Mouse (Mus musculus) hindbrain, embryonic 12.5 days (tissue): ENCODE data around the gene Banp. TPM values are rescaled to one million over a fixed set of nuclear protein-coding genes. Genes with fewer than 3 reads are reported as not detected.
A peak's percentile ranks its signal among the peaks of the same experiment; 100 is the strongest.

Experiments
- ATAC-seq: fragments of 200-750 bp; cut with Nextera tagmentation; 2 replicates; pipeline ENCODE4 v1.8.0; 2017; ENCODE audit warnings: moderate TSS enrichment; ENCODE audit not compliant: low FRiP score
- H3K27ac ChIP-seq: fragments of 300-500 bp; sonication (generic); 2 replicates; pipeline ENCODE4 v1.5.1; 2016; ENCODE audit warnings: mild to moderate bottlenecking
- H3K27me3 ChIP-seq: fragments of 300-500 bp; sonication (generic); 2 replicates; pipeline ENCODE4 v1.6.1; 2016; ENCODE audit warnings: mild to moderate bottlenecking
- H3K36me3 ChIP-seq: fragments of 300-500 bp; sonication (generic); 2 replicates; pipeline ENCODE4 v1.6.1; 2016; ENCODE audit warnings: mild to moderate bottlenecking
- H3K4me1 ChIP-seq: fragments of 300-500 bp; sonication (generic); 2 replicates; pipeline ENCODE4 v1.6.1; 2016
- H3K4me2 ChIP-seq: fragments of 300-500 bp; sonication (generic); replicated peaks from 2 replicates; pipeline ENCODE4 v1.6.1; 2016; ENCODE audit warnings: mild to moderate bottlenecking
- H3K4me3 ChIP-seq: fragments of 300-500 bp; sonication (generic); 2 replicates; pipeline ENCODE4 v1.5.1; 2016; ENCODE audit warnings: mild to moderate bottlenecking
- H3K9ac ChIP-seq: fragments of 300-500 bp; sonication (generic); 2 replicates; pipeline ENCODE4 v1.6.1; 2016; ENCODE audit warnings: mild to moderate bottlenecking, moderate library complexity
- H3K9me3 ChIP-seq: fragments of 300-500 bp; sonication (generic); replicated peaks from 2 replicates; pipeline ENCODE4 v1.6.1; 2016; ENCODE audit warnings: mild to moderate bottlenecking
- WGBS: fragments of 180-500 bp; shearing (Covaris S2); methylation state at CpG from one replicate; pipeline ENCODE4 v1.1.7; 2016; 5-methylcytosine and 5-hydroxymethylcytosine counted together
- polyA plus RNA-seq: library from polyadenylated mRNA; unstranded; fragments of >200 nt; fragmentation: Nextera tagmentation; extraction: Ambion mirVana; gene quantifications from 2 replicates; pipeline ENCODE4 v1.2.1, GENCODE M21; 2016

Banp gene
- polyA plus RNA-seq, 1 experiment from 2014 or later, result 57.3 TPM

- no peaks in the 10 kb centered on the region for H3K9me3 ChIP-seq
- no peaks in the 10 kb centered on the region for H3K27me3 ChIP-seq
- H3K4me3 ChIP-seq, result no peak overlapping the region
- 97% methylated on average over 1 of the region's 1 CpGs for WGBS
- H3K4me1 ChIP-seq, result peaks cover 11% of the 10 kb centered on the region
- H3K4me2 ChIP-seq, result no peak overlapping the region
- H3K9ac ChIP-seq, result no peak overlapping the region
- no peak overlapping the region for H3K27ac ChIP-seq
- no peak for ATAC-seq
- H3K36me3 ChIP-seq, result peaks cover 53% of the 10 kb centered on the region
These were observed 69.6 kb downstream of the Banp start for GRCm38 (mm10) chr8:122019162-122019561.

- H3K4me2 ChIP-seq, result no peak overlapping the region
- no peak overlapping the region for H3K27ac ChIP-seq
- no peaks in the 10 kb centered on the region for H3K27me3 ChIP-seq
- H3K9ac ChIP-seq, result no peak overlapping the region
- H3K4me3 ChIP-seq, result no peak overlapping the region
- no peak for ATAC-seq
- H3K36me3 ChIP-seq, result peaks cover 62% of the 10 kb centered on the region
- peaks cover 11% of the 10 kb centered on the region; the same call in 1 of the 2 replicates for H3K4me1 ChIP-seq
- 86% methylated on average over 8 of the region's 8 CpGs for WGBS
- H3K9me3 ChIP-seq, result no peaks in the 10 kb centered on the region
These were observed 70.7 kb downstream of the Banp start for GRCm38 (mm10) chr8:122020050-122020771.

- Histone ChIP-seq H3K9ac (no peak overlapping the region), H3K27ac (no peak overlapping the region), H3K36me3 (peaks cover 73% of the 10 kb centered on the region), H3K4me1 (peaks cover 11% of the 10 kb centered on the region; the same call in 1 of the 2 replicates), H3K4me2 (no peak overlapping the region), H3K9me3 (no peaks in the 10 kb centered on the region), H3K4me3 (no peak overlapping the region), H3K27me3 (no peaks in the 10 kb centered on the region)
- ATAC-seq, result no peak
- 85% methylated on average over 2 of the region's 2 CpGs for WGBS
These were observed 72.2 kb downstream of the Banp start for GRCm38 (mm10) chr8:122021725-122022124.

- no peak overlapping the region for H3K9ac ChIP-seq
- H3K4me2 ChIP-seq, result no peak overlapping the region
- no peaks in the 10 kb centered on the region for H3K9me3 ChIP-seq
- no peaks in the 10 kb centered on the region for H3K27me3 ChIP-seq
- peaks cover 72% of the 10 kb centered on the region for H3K36me3 ChIP-seq
- no peak overlapping the region for H3K4me3 ChIP-seq
- peaks cover 11% of the 10 kb centered on the region; the same call in 1 of the 2 replicates for H3K4me1 ChIP-seq
- no peak overlapping the region for H3K27ac ChIP-seq
- 86% methylated on average over 6 of the region's 6 CpGs for WGBS
- no peak for ATAC-seq
These were observed 72.7 kb downstream of the Banp start for GRCm38 (mm10) chr8:122022274-122022673.

GRCm38 (mm10) chr8:122022705-122023104 is 73.2 kb downstream of the Banp start:
- H3K27ac ChIP-seq, result no peak overlapping the region
- no peaks in the 10 kb centered on the region for H3K9me3 ChIP-seq
- H3K36me3 ChIP-seq, result peaks cover 68% of the 10 kb centered on the region
- no peak overlapping the region for H3K4me2 ChIP-seq
- WGBS, result 80% methylated on average over 4 of the region's 4 CpGs
- H3K4me1 ChIP-seq, result peaks cover 11% of the 10 kb centered on the region; the same call in 1 of the 2 replicates
- no peak overlapping the region for H3K9ac ChIP-seq
- ATAC-seq, result no peak
- H3K27me3 ChIP-seq, result no peaks in the 10 kb centered on the region
- H3K4me3 ChIP-seq, result no peak overlapping the region

- H3K36me3 ChIP-seq, result peaks cover 46% of the 10 kb centered on the region
- no peak overlapping the region for H3K9ac ChIP-seq
- H3K27ac ChIP-seq, result no peak overlapping the region
- 89% methylated on average over 9 of the region's 9 CpGs for WGBS
- no peaks in the 10 kb centered on the region for H3K27me3 ChIP-seq
- no peak for ATAC-seq
- peaks cover 19% of the 10 kb centered on the region for H3K4me1 ChIP-seq
- H3K4me2 ChIP-seq, result no peak overlapping the region
- H3K4me3 ChIP-seq, result no peak overlapping the region
- H3K9me3 ChIP-seq, result no peaks in the 10 kb centered on the region
These were observed 76.0 kb downstream of the Banp start for GRCm38 (mm10) chr8:122025546-122025945.

- Histone ChIP-seq H3K4me1 (peaks cover 28% of the 10 kb centered on the region), H3K9me3 (no peaks in the 10 kb centered on the region), H3K4me2 (no peak overlapping the region), H3K9ac (no peak overlapping the region), H3K4me3 (no peak overlapping the region), H3K27ac (no peak overlapping the region), H3K36me3 (peaks cover 38% of the 10 kb centered on the region), H3K27me3 (no peaks in the 10 kb centered on the region)
- 83% methylated on average over 4 of the region's 4 CpGs for WGBS
- ATAC-seq, result no peak
These were observed 78.6 kb downstream of the Banp start for GRCm38 (mm10) chr8:122028116-122028515.

GRCm38 (mm10) chr8:122030965-122031364 is 81.4 kb downstream of the Banp start:
- Histone ChIP-seq H3K4me2 (no peak overlapping the region), H3K36me3 (peaks cover 12% of the 10 kb centered on the region), H3K27ac (peak overlapping the region; percentile 35), H3K9me3 (no peaks in the 10 kb centered on the region), H3K4me3 (no peak overlapping the region), H3K4me1 (peaks cover 28% of the 10 kb centered on the region), H3K9ac (peak overlapping the region; percentile 24; the same call in 1 of the 2 replicates), H3K27me3 (no peaks in the 10 kb centered on the region)
- WGBS, result 25% methylated on average over 7 of the region's 7 CpGs
- ATAC-seq, result no peak

- Histone ChIP-seq H3K27ac (peak overlapping the region; percentile 76), H3K4me1 (peaks cover 28% of the 10 kb centered on the region), H3K27me3 (no peaks in the 10 kb centered on the region), H3K4me2 (no peak overlapping the region), H3K9ac (no peak overlapping the region), H3K9me3 (no peaks in the 10 kb centered on the region), H3K36me3 (no peaks in the 10 kb centered on the region), H3K4me3 (no peak overlapping the region)
- ATAC-seq, result peak; percentile 33; the same call in 1 of the 2 replicates
- 38% methylated on average over 9 of the region's 9 CpGs for WGBS
These were observed 83.2 kb downstream of the Banp start for GRCm38 (mm10) chr8:122032741-122033140.

GRCm38 (mm10) chr8:122035543-122035942 is 86.0 kb downstream of the Banp start:
- 78% methylated on average over 7 of the region's 7 CpGs for WGBS

GRCm38 (mm10) chr8:122036325-122036724 is 86.8 kb downstream of the Banp start:
- Histone ChIP-seq H3K9me3 (no peaks in the 10 kb centered on the region), H3K9ac (no peak overlapping the region), H3K4me1 (peaks cover 12% of the 10 kb centered on the region), H3K27me3 (no peaks in the 10 kb centered on the region), H3K36me3 (no peaks in the 10 kb centered on the region), H3K4me3 (no peak overlapping the region), H3K4me2 (no peak overlapping the region), H3K27ac (no peak overlapping the region)
- WGBS, result 80% methylated on average over 6 of the region's 6 CpGs
- no peak for ATAC-seq

More at GRCm38 (mm10) chr8:122035543-122035942, 86.0 kb downstream of the Banp start:
- Histone ChIP-seq H3K27ac (no peak overlapping the region), H3K27me3 (no peaks in the 10 kb centered on the region), H3K4me3 (no peak overlapping the region), H3K4me1 (peaks cover 17% of the 10 kb centered on the region), H3K9me3 (no peaks in the 10 kb centered on the region), H3K9ac (no peak overlapping the region), H3K36me3 (no peaks in the 10 kb centered on the region), H3K4me2 (no peak overlapping the region)
- no peak for ATAC-seq

GRCm38 (mm10) chr8:122037279-122037678 is 87.7 kb downstream of the Banp start:
- no peak for ATAC-seq
- Histone ChIP-seq H3K4me1 (peaks cover 8% of the 10 kb centered on the region), H3K27me3 (no peaks in the 10 kb centered on the region), H3K9ac (no peak overlapping the region), H3K4me3 (no peak overlapping the region), H3K27ac (no peak overlapping the region), H3K4me2 (no peak overlapping the region), H3K36me3 (no peaks in the 10 kb centered on the region), H3K9me3 (no peaks in the 10 kb centered on the region)
- WGBS, result 79% methylated on average over 7 of the region's 7 CpGs

- no peaks in the 10 kb centered on the region for H3K36me3 ChIP-seq
- H3K4me2 ChIP-seq, result no peak overlapping the region
- WGBS, result 91% methylated on average over 6 of the region's 6 CpGs
- no peak overlapping the region for H3K4me3 ChIP-seq
- H3K9me3 ChIP-seq, result no peaks in the 10 kb centered on the region
- no peak for ATAC-seq
- no peak overlapping the region for H3K9ac ChIP-seq
- no peaks in the 10 kb centered on the region; the same call in 1 of the 2 replicates for H3K4me1 ChIP-seq
- H3K27ac ChIP-seq, result no peak overlapping the region
- no peaks in the 10 kb centered on the region for H3K27me3 ChIP-seq
These were observed 88.5 kb downstream of the Banp start for GRCm38 (mm10) chr8:122038076-122038475.
